Mouse (Mus musculus): Measurements from ENCODE around the gene Nup153. TPM values are rescaled to one million over a fixed set of nuclear protein-coding genes. Genes with fewer than 3 reads are reported as not detected.

The Nup153 gene
- polyA plus RNA-seq, 1 experiment from 2014 or later: 31.8 TPM

DNA sequence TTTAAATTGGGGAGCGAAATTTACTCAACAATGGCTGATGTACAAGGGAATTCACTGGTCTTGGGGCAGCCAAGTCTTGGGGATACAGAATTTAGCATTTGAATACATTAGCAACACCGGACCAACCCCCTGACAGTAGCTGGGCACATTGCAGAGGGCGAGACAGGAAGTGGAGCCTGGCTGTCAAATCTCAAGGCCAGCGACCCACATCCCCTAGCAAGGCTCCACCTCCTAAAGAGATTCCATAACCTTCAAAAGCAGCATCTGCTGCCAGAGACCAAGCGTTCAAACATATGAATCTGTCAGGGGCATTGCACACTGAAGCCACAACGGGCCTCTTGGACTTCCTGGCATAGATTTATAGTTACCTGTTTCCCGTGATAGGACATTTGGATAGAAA lies 75.9 kb downstream of the Nup153 start:
- Histone ChIP-seq H3K9me3 (ENCODE audit: control insufficient read depth, low read length) (no peaks in the 10 kb centered on the region), H3K27me3 (replicated peaks; ENCODE audit: control insufficient read depth, insufficient read depth, low read length) (no peaks in the 10 kb centered on the region), H3K4me3 (ENCODE audit: low read depth, low read length) (no peak overlapping the region), H3K4me1 (ENCODE audit: control insufficient read depth, insufficient read depth, low read length) (no peaks in the 10 kb centered on the region), H3K27ac (replicated peaks; ENCODE audit: low read depth, low read length) (no peak overlapping the region), H3K36me3 (ENCODE audit: control insufficient read depth, insufficient read depth, low read length) (no peaks in the 10 kb centered on the region), H3K4me2 (ENCODE audit: low read depth, low read length) (no peak overlapping the region), H3K9ac (ENCODE audit: low read depth, low read length) (no peak overlapping the region)
- WGBS: 91% methylated on average over 7 of the region's 7 CpGs
- DNase-seq (ENCODE audit: low spot score) (no peak), ATAC-seq (ENCODE audit: low read depth) (no peak)

- Histone ChIP-seq H3K4me2 (ENCODE audit: low read depth, low read length) (no peak overlapping the region), H3K9ac (ENCODE audit: low read depth, low read length) (no peak overlapping the region), H3K27ac (replicated peaks; ENCODE audit: low read depth, low read length) (no peak overlapping the region), H3K4me3 (ENCODE audit: low read depth, low read length) (no peak overlapping the region), H3K9me3 (ENCODE audit: control insufficient read depth, low read length) (peaks cover 9% of the 10 kb centered on the region), H3K4me1 (ENCODE audit: control insufficient read depth, insufficient read depth, low read length) (no peaks in the 10 kb centered on the region), H3K27me3 (replicated peaks; ENCODE audit: control insufficient read depth, insufficient read depth, low read length) (no peaks in the 10 kb centered on the region), H3K36me3 (ENCODE audit: control insufficient read depth, insufficient read depth, low read length) (no peaks in the 10 kb centered on the region)
- no peak for DNase-seq (ENCODE audit: low spot score)
- ATAC-seq (ENCODE audit: low read depth): no peak
- WGBS: 78% methylated on average over 6 of the region's 6 CpGs
These were observed 82.3 kb downstream of the Nup153 start for GRCm38 (mm10) chr13:46645476-46645875.

DNA sequence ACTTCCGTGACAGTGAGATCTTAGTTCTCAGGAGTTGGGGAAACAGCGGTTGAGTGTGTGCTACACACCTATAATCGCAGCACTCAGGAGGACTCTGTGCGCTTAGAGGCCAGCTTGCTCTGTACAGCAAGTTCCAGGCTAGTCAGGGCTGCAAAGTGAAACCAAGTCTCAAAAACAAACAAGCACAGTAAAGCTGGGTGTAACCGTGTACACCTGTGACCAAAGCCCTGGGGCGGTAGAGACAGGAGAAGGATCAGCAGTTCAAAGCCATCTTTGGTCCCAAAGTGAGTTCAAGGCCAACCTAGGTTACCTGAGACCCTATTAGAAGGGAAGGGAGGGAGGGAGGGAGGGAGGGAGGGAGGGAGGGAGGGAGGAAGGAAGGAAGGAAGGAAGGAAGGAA lies 83.6 kb downstream of the Nup153 start:
- H3K9ac ChIP-seq (ENCODE audit: low read depth, low read length): no peak overlapping the region

GRCm38 (mm10) chr13:46642318-46642717 lies 85.4 kb downstream of the Nup153 start:
- Histone ChIP-seq H3K4me3 (ENCODE audit: low read depth, low read length) (no peak overlapping the region), H3K27me3 (replicated peaks; ENCODE audit: control insufficient read depth, insufficient read depth, low read length) (no peaks in the 10 kb centered on the region), H3K27ac (replicated peaks; ENCODE audit: low read depth, low read length) (no peak overlapping the region), H3K9me3 (ENCODE audit: control insufficient read depth, low read length) (peaks cover 9% of the 10 kb centered on the region), H3K4me2 (ENCODE audit: low read depth, low read length) (no peak overlapping the region), H3K9ac (ENCODE audit: low read depth, low read length) (no peak overlapping the region), H3K36me3 (ENCODE audit: control insufficient read depth, insufficient read depth, low read length) (no peaks in the 10 kb centered on the region), H3K4me1 (ENCODE audit: control insufficient read depth, insufficient read depth, low read length) (no peaks in the 10 kb centered on the region)
- WGBS: 85% methylated on average over 4 of the region's 4 CpGs
- DNase-seq (ENCODE audit: low spot score): no peak
- ATAC-seq (ENCODE audit: low read depth): no peak

More for the DNA sequence above, 83.6 kb downstream of the Nup153 start:
- Histone ChIP-seq H3K9me3 (ENCODE audit: control insufficient read depth, low read length) (peaks cover 9% of the 10 kb centered on the region), H3K4me3 (ENCODE audit: low read depth, low read length) (no peak overlapping the region), H3K27ac (replicated peaks; ENCODE audit: low read depth, low read length) (no peak overlapping the region), H3K27me3 (replicated peaks; ENCODE audit: control insufficient read depth, insufficient read depth, low read length) (no peaks in the 10 kb centered on the region), H3K4me1 (ENCODE audit: control insufficient read depth, insufficient read depth, low read length) (no peaks in the 10 kb centered on the region), H3K4me2 (ENCODE audit: low read depth, low read length) (no peak overlapping the region), H3K36me3 (ENCODE audit: control insufficient read depth, insufficient read depth, low read length) (no peaks in the 10 kb centered on the region)
- no peak for ATAC-seq (ENCODE audit: low read depth)
- DNase-seq (ENCODE audit: low spot score): no peak
- WGBS: 88% methylated on average over 6 of the region's 6 CpGs

- Histone ChIP-seq H3K4me2 (ENCODE audit: low read depth, low read length) (no peak overlapping the region), H3K9me3 (ENCODE audit: control insufficient read depth, low read length) (peaks cover 9% of the 10 kb centered on the region), H3K27ac (replicated peaks; ENCODE audit: low read depth, low read length) (no peak overlapping the region), H3K4me3 (ENCODE audit: low read depth, low read length) (no peak overlapping the region), H3K4me1 (ENCODE audit: control insufficient read depth, insufficient read depth, low read length) (no peaks in the 10 kb centered on the region), H3K9ac (ENCODE audit: low read depth, low read length) (no peak overlapping the region), H3K36me3 (ENCODE audit: control insufficient read depth, insufficient read depth, low read length) (no peaks in the 10 kb centered on the region), H3K27me3 (replicated peaks; ENCODE audit: control insufficient read depth, insufficient read depth, low read length) (no peaks in the 10 kb centered on the region)
- ATAC-seq (ENCODE audit: low read depth): no peak
- no peak for DNase-seq (ENCODE audit: low spot score)
- 91% methylated on average over 10 of the region's 10 CpGs for WGBS
These were observed 86.9 kb downstream of the Nup153 start for GRCm38 (mm10) chr13:46640608-46641468.

GRCm38 (mm10) chr13:46634133-46634488 lies 93.6 kb downstream of the Nup153 start:
- Histone ChIP-seq H3K9ac (ENCODE audit: low read depth, low read length) (no peak overlapping the region), H3K4me2 (ENCODE audit: low read depth, low read length) (peak overlapping the region; percentile 41), H3K4me1 (ENCODE audit: control insufficient read depth, insufficient read depth, low read length) (peaks cover 8% of the 10 kb centered on the region; the same call in 1 of the 2 replicates), H3K27me3 (replicated peaks; ENCODE audit: control insufficient read depth, insufficient read depth, low read length) (no peaks in the 10 kb centered on the region), H3K4me3 (ENCODE audit: low read depth, low read length) (no peak overlapping the region), H3K36me3 (ENCODE audit: control insufficient read depth, insufficient read depth, low read length) (no peaks in the 10 kb centered on the region), H3K9me3 (ENCODE audit: control insufficient read depth, low read length) (no peaks in the 10 kb centered on the region), H3K27ac (replicated peaks; ENCODE audit: low read depth, low read length) (no peak overlapping the region)
- no peak for ATAC-seq (ENCODE audit: low read depth)
- DNase-seq (ENCODE audit: low spot score): no peak
- 39% methylated on average over 6 of the region's 6 CpGs for WGBS

DNA sequence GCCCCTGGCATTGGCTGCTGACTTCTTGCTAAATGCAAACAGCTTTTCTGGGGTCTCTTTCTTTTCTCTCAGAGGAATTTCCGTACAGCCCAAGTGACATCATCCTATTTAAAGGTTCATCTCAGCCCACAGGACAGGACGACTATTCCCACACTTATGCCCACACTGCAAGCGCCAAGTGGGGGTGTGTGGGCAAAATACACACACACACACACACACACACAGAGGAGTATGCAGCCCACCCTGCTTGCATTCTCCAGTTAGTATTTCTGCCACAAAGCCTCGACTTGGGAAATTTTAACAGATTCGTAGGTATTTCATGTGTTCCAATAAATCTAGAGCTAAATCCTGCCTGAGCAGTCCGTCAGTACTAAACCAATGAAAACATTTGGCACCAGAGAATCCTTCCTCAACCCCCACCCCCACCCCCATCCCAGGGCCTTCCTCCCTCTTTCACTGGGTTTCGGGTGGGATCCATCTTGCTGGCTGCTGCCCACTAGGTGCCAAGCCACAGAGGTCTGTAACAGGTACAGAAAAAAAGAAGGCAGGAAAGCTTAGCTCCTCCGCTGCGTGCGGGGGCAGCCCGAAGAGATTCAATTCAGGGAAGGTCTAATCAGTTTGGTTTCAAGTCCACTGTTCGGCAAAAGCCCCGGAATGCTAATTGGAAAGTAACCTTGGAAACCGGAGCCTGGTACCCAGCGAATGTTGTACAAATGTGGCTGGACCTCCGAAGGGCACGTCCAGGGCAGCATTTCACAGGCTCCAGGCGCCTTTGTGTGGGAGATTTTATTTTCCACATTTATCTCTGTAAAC lies 94.2 kb downstream of the Nup153 start:
- Histone ChIP-seq H3K27ac (replicated peaks; ENCODE audit: low read depth, low read length) (no peak overlapping the region), H3K9ac (ENCODE audit: low read depth, low read length) (no peak overlapping the region), H3K36me3 (ENCODE audit: control insufficient read depth, insufficient read depth, low read length) (no peaks in the 10 kb centered on the region), H3K4me1 (ENCODE audit: control insufficient read depth, insufficient read depth, low read length) (peaks cover 8% of the 10 kb centered on the region; the same call in 1 of the 2 replicates), H3K9me3 (ENCODE audit: control insufficient read depth, low read length) (no peaks in the 10 kb centered on the region), H3K27me3 (replicated peaks; ENCODE audit: control insufficient read depth, insufficient read depth, low read length) (no peaks in the 10 kb centered on the region), H3K4me3 (ENCODE audit: low read depth, low read length) (no peak overlapping the region), H3K4me2 (ENCODE audit: low read depth, low read length) (peak overlapping the region; percentile 41)
- ATAC-seq (ENCODE audit: low read depth) (peak; percentile 55; the same call in 1 of the 2 replicates), DNase-seq (ENCODE audit: low spot score) (peak; percentile 57)
- 23% methylated on average over 18 of the region's 18 CpGs for WGBS

DNA sequence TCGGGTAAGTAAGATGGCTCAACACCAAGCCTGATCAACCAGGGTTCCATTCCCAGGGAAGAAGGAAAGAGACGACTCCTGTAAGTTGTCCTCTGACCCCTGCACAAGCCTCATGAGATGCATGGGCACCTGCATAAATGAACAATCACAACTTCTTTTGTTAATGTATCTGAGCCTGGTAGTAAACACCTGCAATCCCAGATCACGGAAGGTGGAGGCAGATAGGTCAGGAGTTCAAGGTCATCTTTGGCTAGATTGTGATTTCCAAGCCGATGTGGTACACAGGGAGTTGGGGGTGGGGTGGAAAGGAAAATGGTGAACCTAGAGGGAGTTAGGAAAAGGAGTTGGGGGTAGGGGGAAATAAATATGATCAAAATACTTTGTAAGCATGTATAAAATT lies 94.9 kb downstream of the Nup153 start:
- ATAC-seq (ENCODE audit: low read depth) (no peak), DNase-seq (ENCODE audit: low spot score) (no peak)
- Histone ChIP-seq H3K36me3 (ENCODE audit: control insufficient read depth, insufficient read depth, low read length) (no peaks in the 10 kb centered on the region), H3K27ac (replicated peaks; ENCODE audit: low read depth, low read length) (no peak overlapping the region), H3K9me3 (ENCODE audit: control insufficient read depth, low read length) (no peaks in the 10 kb centered on the region), H3K27me3 (replicated peaks; ENCODE audit: control insufficient read depth, insufficient read depth, low read length) (no peaks in the 10 kb centered on the region), H3K4me1 (ENCODE audit: control insufficient read depth, insufficient read depth, low read length) (peaks cover 8% of the 10 kb centered on the region; the same call in 1 of the 2 replicates), H3K9ac (ENCODE audit: low read depth, low read length) (no peak overlapping the region), H3K4me2 (ENCODE audit: low read depth, low read length) (no peak overlapping the region), H3K4me3 (ENCODE audit: low read depth, low read length) (no peak overlapping the region)
- WGBS: 48% methylated on average over 4 of the region's 4 CpGs
